Mouse (Mus musculus): Measurements from ENCODE around the gene Cd7. TPM values are rescaled to one million over a fixed set of nuclear protein-coding genes. Genes with fewer than 3 reads are reported as not detected.
"Not testable (repeated sequence)": the region's sequence is repeated elsewhere in the genome, so short reads cannot be mapped to it uniquely, and the experiment has no call there.

Gene Cd7
- total and polyA plus RNA-seq, 2 experiments: 0.55 to 3.4 TPM

- Histone ChIP-seq H3K4me1 (ENCODE audit: control insufficient read depth, insufficient read depth, low read length) (no peaks in the 10 kb centered on the region), H3K79me2 (ENCODE audit: control insufficient read depth, insufficient read depth, low read length) (no peaks in the 10 kb centered on the region), H3K4me3 (ENCODE audit: insufficient read depth, low read depth, low read length) (no peak overlapping the region), H3K36me3 (ENCODE audit: control insufficient read depth, insufficient read depth, low read length) (no peaks in the 10 kb centered on the region), H3K27me3 (ENCODE audit: control insufficient read depth, insufficient read depth, low read length) (no peaks in the 10 kb centered on the region), H3K9ac (ENCODE audit: low read depth, low read length) (no peak overlapping the region), H3K27ac (replicated peaks; ENCODE audit: insufficient read depth, low read depth, low read length) (no peak overlapping the region)
- peak; percentile 12 for DNase-seq (ENCODE audit: extremely low read depth, low read depth, low spot score)
- WGBS: 62% methylated on average over 1 of the region's 1 CpGs
- no peak for TF ChIP-seq POLR2A (IDR thresholded peaks at IDR 0.05; ENCODE audit: extremely low read depth, insufficient read depth, low read length)
- TF ChIP-seq CTCF (IDR thresholded peaks at IDR 0.05; ENCODE audit: low read depth, low read length): no peak
Measured at GRCm38 (mm10) chr11:121045286-121045685, 6.1 kb upstream of the Cd7 start.

- H3K4me3 ChIP-seq (ENCODE audit: insufficient read depth, low read depth, low read length); H3K4me1 ChIP-seq (ENCODE audit: control insufficient read depth, insufficient read depth, low read length); DNase-seq (ENCODE audit: extremely low read depth, low read depth, low spot score); H3K79me2 ChIP-seq (ENCODE audit: control insufficient read depth, insufficient read depth, low read length); H3K27ac ChIP-seq (replicated peaks; ENCODE audit: insufficient read depth, low read depth, low read length); H3K27me3 ChIP-seq (ENCODE audit: control insufficient read depth, insufficient read depth, low read length); H3K9ac ChIP-seq (ENCODE audit: low read depth, low read length); H3K36me3 ChIP-seq (ENCODE audit: control insufficient read depth, insufficient read depth, low read length): not testable (repeated sequence)
- 69% methylated on average over 1 of the region's 1 CpGs for WGBS
Measured at GRCm38 (mm10) chr11:121043025-121043424, 3.8 kb upstream of the Cd7 start.

DNA sequence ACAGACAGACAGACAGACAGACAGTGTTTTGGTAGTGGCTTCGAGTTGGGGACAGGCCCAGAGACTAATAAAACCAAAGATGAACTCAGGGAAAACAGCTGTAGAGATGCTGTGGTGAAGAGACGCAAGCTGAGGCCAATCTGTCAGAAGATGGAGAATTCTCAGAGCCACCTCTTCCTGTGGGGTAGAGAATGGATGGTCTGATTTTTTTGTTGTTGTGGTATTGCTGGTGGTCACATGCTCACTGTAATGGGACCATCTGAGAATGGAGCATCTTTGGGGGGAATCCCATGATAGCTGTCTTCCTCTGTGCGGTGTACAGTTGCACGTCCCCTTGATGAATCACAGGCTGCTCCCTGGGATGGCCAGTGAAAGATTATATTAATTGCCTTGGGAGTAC, 3.3 kb upstream of the Cd7 start:
- Histone ChIP-seq H3K27ac (replicated peaks; ENCODE audit: insufficient read depth, low read depth, low read length) (no peak overlapping the region), H3K27me3 (ENCODE audit: control insufficient read depth, insufficient read depth, low read length) (no peaks in the 10 kb centered on the region), H3K9ac (ENCODE audit: low read depth, low read length) (no peak overlapping the region), H3K79me2 (ENCODE audit: control insufficient read depth, insufficient read depth, low read length) (no peaks in the 10 kb centered on the region), H3K36me3 (ENCODE audit: control insufficient read depth, insufficient read depth, low read length) (no peaks in the 10 kb centered on the region), H3K4me3 (ENCODE audit: insufficient read depth, low read depth, low read length) (no peak overlapping the region), H3K4me1 (ENCODE audit: control insufficient read depth, insufficient read depth, low read length) (no peaks in the 10 kb centered on the region)
- TF ChIP-seq POLR2A (IDR thresholded peaks at IDR 0.05; ENCODE audit: extremely low read depth, insufficient read depth, low read length): no peak
- TF ChIP-seq CTCF (IDR thresholded peaks at IDR 0.05; ENCODE audit: low read depth, low read length): no peak
- no peak for DNase-seq (ENCODE audit: extremely low read depth, low read depth, low spot score)
- WGBS: 83% methylated on average over 4 of the region's 4 CpGs

- 79% methylated on average over 4 of the region's 4 CpGs for WGBS
- no peak overlapping the region for H3K27ac ChIP-seq (replicated peaks; ENCODE audit: insufficient read depth, low read depth, low read length)
- no peaks in the 10 kb centered on the region for H3K36me3 ChIP-seq (ENCODE audit: control insufficient read depth, insufficient read depth, low read length)
Measured at GRCm38 (mm10) chr11:121041636-121042035, 2.4 kb upstream of the Cd7 start.

GRCm38 (mm10) chr11:121041212-121041611, 2.0 kb upstream of the Cd7 start:
- DNase-seq (ENCODE audit: extremely low read depth, low read depth, low spot score): peak; percentile 56
- 4% methylated on average over 4 of the region's 4 CpGs for WGBS
- H3K36me3 ChIP-seq (ENCODE audit: control insufficient read depth, insufficient read depth, low read length): no peaks in the 10 kb centered on the region

More at GRCm38 (mm10) chr11:121041636-121042035, 2.4 kb upstream of the Cd7 start:
- no peaks in the 10 kb centered on the region for H3K27me3 ChIP-seq (ENCODE audit: control insufficient read depth, insufficient read depth, low read length)
- no peak overlapping the region for H3K9ac ChIP-seq (ENCODE audit: low read depth, low read length)
- no peak overlapping the region for H3K4me3 ChIP-seq (ENCODE audit: insufficient read depth, low read depth, low read length)
- TF ChIP-seq CTCF (IDR thresholded peaks at IDR 0.05; ENCODE audit: low read depth, low read length): no peak
- no peak for TF ChIP-seq POLR2A (IDR thresholded peaks at IDR 0.05; ENCODE audit: extremely low read depth, insufficient read depth, low read length)
- H3K4me1 ChIP-seq (ENCODE audit: control insufficient read depth, insufficient read depth, low read length): no peaks in the 10 kb centered on the region
- H3K79me2 ChIP-seq (ENCODE audit: control insufficient read depth, insufficient read depth, low read length): no peaks in the 10 kb centered on the region
- DNase-seq (ENCODE audit: extremely low read depth, low read depth, low spot score): no peak

GRCm38 (mm10) chr11:121038366-121039240, 615 bp downstream of the Cd7 start:
- no peak overlapping the region for H3K9ac ChIP-seq (ENCODE audit: low read depth, low read length)
- TF ChIP-seq POLR2A (IDR thresholded peaks at IDR 0.05; ENCODE audit: extremely low read depth, insufficient read depth, low read length) (no peak), CTCF (IDR thresholded peaks at IDR 0.05; ENCODE audit: low read depth, low read length) (no peak)
- no peak overlapping the region for H3K27ac ChIP-seq (replicated peaks; ENCODE audit: insufficient read depth, low read depth, low read length)
- no peak overlapping the region for H3K4me3 ChIP-seq (ENCODE audit: insufficient read depth, low read depth, low read length)
- H3K79me2 ChIP-seq (ENCODE audit: control insufficient read depth, insufficient read depth, low read length): no peaks in the 10 kb centered on the region
- H3K36me3 ChIP-seq (ENCODE audit: control insufficient read depth, insufficient read depth, low read length): no peaks in the 10 kb centered on the region
- no peak for DNase-seq (ENCODE audit: extremely low read depth, low read depth, low spot score)
- no peaks in the 10 kb centered on the region for H3K27me3 ChIP-seq (ENCODE audit: control insufficient read depth, insufficient read depth, low read length)
- no peaks in the 10 kb centered on the region for H3K4me1 ChIP-seq (ENCODE audit: control insufficient read depth, insufficient read depth, low read length)
- WGBS: 86% methylated on average over 11 of the region's 11 CpGs

More at GRCm38 (mm10) chr11:121041212-121041611, 2.0 kb upstream of the Cd7 start:
- TF ChIP-seq CTCF (IDR thresholded peaks at IDR 0.05; ENCODE audit: low read depth, low read length) (peak; percentile 86), POLR2A (IDR thresholded peaks at IDR 0.05; ENCODE audit: extremely low read depth, insufficient read depth, low read length) (no peak)
- H3K4me3 ChIP-seq (ENCODE audit: insufficient read depth, low read depth, low read length): no peak overlapping the region
- H3K4me1 ChIP-seq (ENCODE audit: control insufficient read depth, insufficient read depth, low read length): no peaks in the 10 kb centered on the region
- no peak overlapping the region for H3K9ac ChIP-seq (ENCODE audit: low read depth, low read length)
- H3K27me3 ChIP-seq (ENCODE audit: control insufficient read depth, insufficient read depth, low read length): no peaks in the 10 kb centered on the region
- H3K79me2 ChIP-seq (ENCODE audit: control insufficient read depth, insufficient read depth, low read length): no peaks in the 10 kb centered on the region
- no peak overlapping the region for H3K27ac ChIP-seq (replicated peaks; ENCODE audit: insufficient read depth, low read depth, low read length)
